Mouse (Mus musculus) myocyte (in vitro differentiated cells): ENCODE results near the gene Gm28778.

ENCODE experiments used
- CEBPB ChIP-seq: IDR thresholded peaks from 2 replicates; pipeline ENCODE4 v1.6.1; 2011; ENCODE audit warnings: mild to moderate bottlenecking, moderate library complexity; ENCODE audit not compliant: poor library complexity, insufficient read depth, severe bottlenecking
- MYOD1 ChIP-seq, 3 experiments: IDR thresholded peaks; one replicate each; pipeline ENCODE4 v1.6.1; 2011; ENCODE audit warnings: control low read depth in 2 of 3, low read depth in 2 of 3, mild to moderate bottlenecking in 2 of 3, moderate library complexity in 1 of 3; ENCODE audit not compliant: insufficient read length in 2 of 3, control insufficient read depth in 1 of 3
- MYOG ChIP-seq, 3 experiments: IDR thresholded peaks; one replicate each; pipeline ENCODE4 v1.6.1; 2011; ENCODE audit warnings: control low read depth in 2 of 3, low read depth in 2 of 3, mild to moderate bottlenecking in 2 of 3; ENCODE audit not compliant: insufficient read length in 2 of 3, control insufficient read depth in 1 of 3, insufficient read depth in 1 of 3
- POLR2A ChIP-seq: IDR thresholded peaks from one replicate; pipeline ENCODE4 v1.6.1; 2011; ENCODE audit warnings: low read depth, mild to moderate bottlenecking, control low read depth, moderate library complexity; ENCODE audit not compliant: insufficient read length
- POLR2AphosphoS2 ChIP-seq: IDR thresholded peaks from one replicate; pipeline ENCODE4 v1.6.1; 2011; ENCODE audit warnings: low read depth, control low read depth; ENCODE audit not compliant: insufficient read length
- SRF ChIP-seq: IDR thresholded peaks from one replicate; pipeline ENCODE4 v1.6.1; 2011; ENCODE audit warnings: low read depth; ENCODE audit not compliant: control insufficient read depth, insufficient read length
- TCF12 ChIP-seq: IDR thresholded peaks from one replicate; pipeline ENCODE4 v1.6.1; 2011; ENCODE audit warnings: mild to moderate bottlenecking, control low read depth; ENCODE audit not compliant: poor library complexity, insufficient read depth, severe bottlenecking

DNA sequence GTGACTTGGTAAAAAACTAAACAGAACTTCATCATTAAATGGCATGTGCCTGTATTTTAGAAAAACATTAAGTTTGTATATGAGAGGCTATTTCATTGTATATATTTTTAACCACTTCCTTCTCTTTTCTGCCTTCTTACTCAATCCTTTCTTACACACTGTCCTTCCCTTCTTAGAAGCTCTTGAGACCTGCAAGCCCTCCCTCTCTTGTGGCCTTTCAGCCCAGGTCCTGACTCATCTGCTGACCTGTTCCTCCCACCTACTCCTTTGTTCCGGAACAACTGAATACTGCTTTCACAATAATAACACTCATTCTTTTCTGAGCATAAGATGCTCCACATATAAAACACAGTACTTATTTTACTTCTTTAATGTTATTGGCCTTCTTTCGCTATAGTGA, 44.2 kb downstream of the Gm28778 start:
- TF ChIP-seq POLR2AphosphoS2 (no peak), CEBPB (no peak), POLR2A (no peak), SRF (no peak), TCF12 (no peak), MYOG (IDR thresholded peaks at IDR 0.05; ENCODE audit: control insufficient read depth in 1 of 3, insufficient read depth in 1 of 3, insufficient read length in 2 of 3, low read depth in 2 of 3) (no peak), MYOD1 (IDR thresholded peaks at IDR 0.05; ENCODE audit: control insufficient read depth in 1 of 3, insufficient read length in 2 of 3, low read depth in 2 of 3) (no peak)
